Mouse (Mus musculus) CH12.LX (cell line): ENCODE results near the gene Mier3. TPM values are rescaled to one million over a fixed set of nuclear protein-coding genes. Genes with fewer than 3 reads are reported as not detected.

Experiments used
- DNase-seq: peaks from one replicate; pipeline ENCODE4 v3.0.0-alpha.2; 2013; ENCODE audit errors: extremely low read depth
- H3K27ac ChIP-seq: 2 replicates; pipeline ENCODE4 v1.5.1; 2012; ENCODE audit warnings: low read depth, mild to moderate bottlenecking, control low read depth, moderate library complexity; ENCODE audit not compliant: insufficient read depth
- H3K27me3 ChIP-seq: replicated peaks from 2 replicates; pipeline ENCODE3; 2012; ENCODE audit warnings: inconsistent platforms
- H3K36me3 ChIP-seq, 2 experiments: replicated peaks in 1 of 2; 2 replicates each; pipeline versions ENCODE3 to v1.6.1; 2012; ENCODE audit warnings: inconsistent platforms in 1 of 2, low read length in 1 of 2, mild to moderate bottlenecking in 1 of 2, mixed read lengths in 1 of 2, moderate library complexity in 1 of 2; ENCODE audit not compliant: control insufficient read depth in 1 of 2, insufficient read depth in 1 of 2
- H3K4me1 ChIP-seq, 2 experiments: 2 replicates each; pipeline ENCODE4 v1.6.1; 2012; ENCODE audit warnings: inconsistent platforms in 1 of 2, moderate library complexity in 1 of 2; ENCODE audit not compliant: insufficient read depth in 2 of 2, control insufficient read depth in 1 of 2
- H3K4me2 ChIP-seq: 2 replicates; pipeline ENCODE4 v1.6.1; 2012; ENCODE audit warnings: low read depth, mild to moderate bottlenecking, control low read depth; ENCODE audit not compliant: poor library complexity, insufficient read depth, severe bottlenecking
- H3K4me3 ChIP-seq, 3 experiments: fragments of 150-350 bp in 1 of 3; sonication (generic) in 1 of 3; replicated peaks in 1 of 3; 2 replicates each; pipeline versions ENCODE3 to v1.5.1; 2011 to 2012; ENCODE audit warnings: low read depth in 2 of 3, low read length in 2 of 3, mild to moderate bottlenecking in 2 of 3, moderate library complexity in 2 of 3, control low read depth in 1 of 3, improper control_type of control experiment in 1 of 3, inconsistent platforms in 1 of 3, mixed read lengths in 1 of 3; ENCODE audit not compliant: poor library complexity in 1 of 3
- H3K79me2 ChIP-seq: replicated peaks from 2 replicates; pipeline ENCODE4 v1.6.1; 2012; ENCODE audit warnings: mild to moderate bottlenecking, moderate library complexity; ENCODE audit not compliant: control insufficient read depth, poor library complexity, insufficient read depth, severe bottlenecking; ENCODE audit errors: extremely low read depth
- H3K9ac ChIP-seq: 2 replicates; pipeline ENCODE4 v1.6.1; 2012; ENCODE audit warnings: low read depth, mild to moderate bottlenecking, control low read depth, moderate library complexity; ENCODE audit not compliant: insufficient read depth
- H3K9me3 ChIP-seq: replicated peaks from 2 replicates; pipeline ENCODE3; 2012; ENCODE audit warnings: low read length, inconsistent platforms, mixed read lengths
- CHD1 ChIP-seq: IDR thresholded peaks from 2 replicates; pipeline ENCODE4 v1.6.1; 2012; ENCODE audit warnings: low read depth, low read length, improper control_type of control experiment, inconsistent platforms
- E2F4 ChIP-seq: IDR thresholded peaks from 2 replicates; pipeline ENCODE4 v1.6.1; 2011; ENCODE audit warnings: low read depth, low read length, improper control_type of control experiment; ENCODE audit not compliant: insufficient replicate concordance
- ELF1 ChIP-seq: IDR thresholded peaks from 2 replicates; pipeline ENCODE4 v1.6.1; 2014; ENCODE audit warnings: low read depth, mild to moderate bottlenecking, inconsistent platforms, low read length, improper control_type of control experiment
- GABPA ChIP-seq: IDR thresholded peaks from 2 replicates; pipeline ENCODE4 v1.6.1; 2012; ENCODE audit warnings: low read depth, low read length, improper control_type of control experiment, inconsistent platforms; ENCODE audit not compliant: insufficient replicate concordance
- IRF4 ChIP-seq: IDR thresholded peaks from 2 replicates; pipeline ENCODE4 v1.6.1; 2014; ENCODE audit warnings: low read depth, mild to moderate bottlenecking, inconsistent platforms, low read length, improper control_type of control experiment
- MAX ChIP-seq: IDR thresholded peaks from 2 replicates; pipeline ENCODE4 v1.6.1; 2011; ENCODE audit warnings: low read length, improper control_type of control experiment
- MAZ ChIP-seq: IDR thresholded peaks from 2 replicates; pipeline ENCODE4 v1.6.1; 2012; ENCODE audit warnings: low read depth, mild to moderate bottlenecking, inconsistent platforms, low read length, improper control_type of control experiment, moderate library complexity
- MEF2A ChIP-seq: IDR thresholded peaks from 2 replicates; pipeline ENCODE4 v1.6.1; 2014; ENCODE audit warnings: low read depth, mild to moderate bottlenecking, inconsistent platforms, low read length, improper control_type of control experiment, borderline replicate concordance
- MXI1 ChIP-seq: IDR thresholded peaks from 2 replicates; pipeline ENCODE4 v1.6.1; 2011; ENCODE audit warnings: mild to moderate bottlenecking, low read depth, low read length, improper control_type of control experiment
- POLR2AphosphoS2 ChIP-seq: IDR thresholded peaks from 2 replicates; pipeline ENCODE4 v1.6.1; 2011; ENCODE audit warnings: low read depth, low read length, improper control_type of control experiment
- RCOR1 ChIP-seq: conservative IDR thresholded peaks from 2 replicates; pipeline ENCODE4 v1.6.1; 2012; ENCODE audit warnings: low read depth, mild to moderate bottlenecking, inconsistent platforms, low read length, improper control_type of control experiment
- SIN3A ChIP-seq: IDR thresholded peaks from 2 replicates; pipeline ENCODE4 v1.6.1; 2012; ENCODE audit warnings: low read length, improper control_type of control experiment, inconsistent platforms
- TBP ChIP-seq: conservative IDR thresholded peaks from 2 replicates; pipeline ENCODE4 v1.6.1; 2011; ENCODE audit warnings: low read depth, low read length, improper control_type of control experiment
- TCF12 ChIP-seq: IDR thresholded peaks from 2 replicates; pipeline ENCODE4 v1.6.1; 2014; ENCODE audit warnings: low read depth, mild to moderate bottlenecking, inconsistent platforms, low read length, improper control_type of control experiment
- USF1 ChIP-seq: IDR thresholded peaks from 2 replicates; pipeline ENCODE4 v1.6.1; 2014; ENCODE audit warnings: low read depth, mild to moderate bottlenecking, inconsistent platforms, low read length, improper control_type of control experiment
- USF2 ChIP-seq: conservative IDR thresholded peaks from 2 replicates; pipeline ENCODE4 v1.6.1; 2011; ENCODE audit warnings: low read depth, low read length, improper control_type of control experiment
- ZC3H11A ChIP-seq: IDR thresholded peaks from 2 replicates; pipeline ENCODE4 v1.6.1; 2012; ENCODE audit warnings: low read depth, mild to moderate bottlenecking, inconsistent platforms, low read length, improper control_type of control experiment
- ZKSCAN1 ChIP-seq: IDR thresholded peaks from 2 replicates; pipeline ENCODE4 v1.6.1; 2012; ENCODE audit warnings: low read depth, inconsistent platforms, low read length, improper control_type of control experiment, borderline replicate concordance
- ZNF384 ChIP-seq: IDR thresholded peaks from 2 replicates; pipeline ENCODE4 v1.6.1; 2012; ENCODE audit warnings: low read depth, low read length, improper control_type of control experiment, inconsistent platforms
- dilution Hi-C: fragments of 300-500 bp; cut with MboI; formaldehyde crosslinking; loops from 2 replicates; pipeline ENCODE4 v1.14.3; 2020; ENCODE audit warnings: low sequenced_read_pairs; ENCODE audit not compliant: extremely low pct_unique_long_range_greater_than_20kb, extremely low pct_ligation_motif_present
- in situ Hi-C: fragments of 300-500 bp; cut with MboI; formaldehyde crosslinking; loops from 3 replicates; pipeline ENCODE4 v1.14.3; 2019; ENCODE audit warnings: low sequenced_read_pairs, low pct_ligation_motif_present, low pct_unique_long_range_greater_than_20kb, mixed read lengths
- polyA plus RNA-seq: library from polyadenylated mRNA; unstranded; fragments of >175 nt; gene quantifications from 2 replicates; pipeline ENCODE4 v1.2.1, GENCODE M21; 2012; ENCODE audit warnings: low read depth; ENCODE audit not compliant: insufficient read length
- total RNA-seq, 2 experiments: library from RNA; depleted of rRNA; stranded (reverse); fragments of 300-350 nt in 1 of 2; fragments of >200 nt in 1 of 2; gene quantifications; 2 replicates each; pipeline ENCODE4 v1.2.3; 2012 to 2014

Gene Mier3
- total and polyA plus RNA-seq, 3 experiments: 3.3 to 7.3 (median 7.0) TPM

GRCm38 (mm10) chr13:111744233-111745000 is 63.6 kb downstream of the Mier3 start:
- DNase-seq: no peak
- H3K27ac ChIP-seq: no peak overlapping the region
- dilution Hi-C loops: no loop called here

GRCm38 (mm10) chr13:111745216-111745615 is 64.4 kb downstream of the Mier3 start:
- TF ChIP-seq SIN3A (no peak), POLR2AphosphoS2 (no peak; the same call in 1 of the 2 replicates), USF2 (no peak), CHD1 (no peak), GABPA (no peak), USF1 (no peak), MEF2A (no peak), ZKSCAN1 (no peak), MAZ (no peak), TBP (no peak), RCOR1 (no peak), MAX (no peak), ZNF384 (no peak), ZC3H11A (no peak), E2F4 (no peak), IRF4 (no peak)
- no peak for DNase-seq
- in situ Hi-C loops: loop anchor here (5.0 to 10.0 kb wide), 2 partner anchors 260 to 512 kb away; no protein-coding TSS in a partner anchor
- H3K27me3 ChIP-seq: no peaks in the 10 kb centered on the region
- no peaks in the 10 kb centered on the region for H3K79me2 ChIP-seq
- peaks cover 23 to 32% of the 10 kb centered on the region in 2 experiments for H3K36me3 ChIP-seq
- no peak overlapping the region for H3K4me3 ChIP-seq
- no peak overlapping the region for H3K9ac ChIP-seq
- dilution Hi-C loops: no loop called here
- H3K27ac ChIP-seq: no peak overlapping the region
- peaks cover 3 to 35% of the 10 kb centered on the region in 2 experiments for H3K4me1 ChIP-seq
- no peak overlapping the region for H3K4me2 ChIP-seq
- H3K9me3 ChIP-seq: no peaks in the 10 kb centered on the region

More at GRCm38 (mm10) chr13:111744233-111745000, 63.6 kb downstream of the Mier3 start:
- in situ Hi-C loops: loop anchor here (10.0 kb wide), 1 partner anchor 260 kb away; no protein-coding TSS in a partner anchor
- no peaks in the 10 kb centered on the region for H3K9me3 ChIP-seq
- H3K4me1 ChIP-seq: peaks cover 3 to 31% of the 10 kb centered on the region in 2 experiments
- H3K9ac ChIP-seq: no peak overlapping the region
- H3K36me3 ChIP-seq: peaks cover 16 to 24% of the 10 kb centered on the region in 2 experiments
- TF ChIP-seq TBP (no peak), MXI1 (no peak), TCF12 (no peak), ZNF384 (no peak), ELF1 (no peak), POLR2AphosphoS2 (0 out of 2 replicates have a peak, but pooled peaks have one; percentile 50)
- no peaks in the 10 kb centered on the region for H3K27me3 ChIP-seq
- no peak overlapping the region for H3K4me2 ChIP-seq
- no peaks in the 10 kb centered on the region for H3K79me2 ChIP-seq
- no peak overlapping the region for H3K4me3 ChIP-seq
